Mouse (Mus musculus): Measurements from ENCODE around the gene Gm12888. TPM values are rescaled to one million over a fixed set of nuclear protein-coding genes. Genes with fewer than 3 reads are reported as not detected.
"Not testable (repeated sequence)": the region's sequence is repeated elsewhere in the genome, so short reads cannot be mapped to it uniquely, and the experiment has no call there.

Gm12888 gene
- total RNA-seq (2017), result not detected in 2 replicates

- ATAC-seq (replicated peaks; ENCODE audit: low read depth, poor library complexity, severe bottlenecking), result not testable (repeated sequence)
Observed at GRCm38 (mm10) chr4:121324817-121325216, at the start of gene Gm12888. TSS of gene Gm12888 (minus strand) at chr4:121324917.

Other genes starting within 250 kb of the Gm12888 start
- gene Zmpste24, start 226.7 kb downstream of the Gm12888 start, total RNA-seq (2017), result 53.3 and 60.1 TPM in 2 replicates
- gene Tmco2, start 215.7 kb downstream of the Gm12888 start, total RNA-seq (2017), result not detected in 2 replicates
- gene Rlf, start 109.8 kb downstream of the Gm12888 start, total RNA-seq (2017), result 34.7 and 37.5 TPM in 2 replicates
- gene Gm12886, start 98.2 kb upstream of the Gm12888 start, total RNA-seq (2017), result not detected in 2 replicates

All from common myeloid progenitor, adult 5-6 weeks (primary cell).